Mouse (Mus musculus) embryonic stem cell, embryonic (primary cell): ENCODE data around the gene 1700092M07Rik.

Experiments used
- CTCF ChIA-PET, 4 experiments: fragments of 300-600 bp in 2 of 4; fragments of 350-600 bp in 2 of 4; sonication (Branson Sonifier 250); formaldehyde crosslinking; loops; one replicate each; lab custom pipeline; 2022; ENCODE audit warnings: inconsistent platforms in 2 of 4; lab: Charles Lee
- POLR2A ChIA-PET, 4 experiments: fragments of 300-600 bp in 2 of 4; fragments of 350-600 bp in 2 of 4; sonication (Branson Sonifier 250); formaldehyde crosslinking; loops; one replicate each; lab custom pipeline; 2022; ENCODE audit warnings: antibody characterized with exemption in 4 of 4, inconsistent platforms in 1 of 4; lab: Charles Lee

The 1700092M07Rik gene

GRCm38 (mm10) chr19:8740603-8741002, at the start of gene 1700092M07Rik:
TSS of gene 1700092M07Rik (plus strand) at chr19:8740718.
- POLR2A ChIA-PET, result interaction anchor here (0.6 to 31.6 kb wide), 62 partner anchors 10 to 327 kb away, joined by 3 to 1732 read pairs (median 6); partner anchors contain the start of genes 1810009A15Rik (in 3 of the 4), Gm49416 (in 3 of the 4), Nxf1 (in 3 of the 4) and Slc3a2 (in 3 of the 4)
- CTCF ChIA-PET, result interaction anchor here in 3 of 4 experiments (0.7 to 1.7 kb wide), 5 partner anchors 18 to 59 kb away, joined by 3 to 17 read pairs (median 4); partner anchors contain the start of gene Slc3a2 (in 1 of the 3)

- CTCF ChIA-PET, result interaction anchor here (0.6 to 3.0 kb wide), 18 partner anchors 9 to 1767 kb away, joined by 3 to 19 read pairs (median 5); partner anchors contain the start of gene Catsperz (in 1 of the 4)
- POLR2A ChIA-PET, result interaction anchor here (0.6 to 23.4 kb wide), 39 partner anchors 9 to 1140 kb away, joined by 3 to 974 read pairs (median 4); partner anchors contain the start of genes Slc3a2 (in 4 of the 4), Eef1g (in 2 of the 4), Gng3 (in 2 of the 4) and Taf6l (in 2 of the 4)
Observed at GRCm38 (mm10) chr19:8691871-8692539, 48.5 kb upstream of the 1700092M07Rik start.

- POLR2A ChIA-PET, result interaction anchor here (0.7 to 23.4 kb wide), 27 partner anchors 9 to 274 kb away, joined by 3 to 974 read pairs (median 5); partner anchors contain the start of genes Slc3a2 (in 3 of the 4), Gng3 (in 2 of the 4), Eef1g (in 1 of the 4) and Taf6l (in 1 of the 4)
Observed at GRCm38 (mm10) chr19:8692740-8693139, 47.8 kb upstream of the 1700092M07Rik start.

DNA sequence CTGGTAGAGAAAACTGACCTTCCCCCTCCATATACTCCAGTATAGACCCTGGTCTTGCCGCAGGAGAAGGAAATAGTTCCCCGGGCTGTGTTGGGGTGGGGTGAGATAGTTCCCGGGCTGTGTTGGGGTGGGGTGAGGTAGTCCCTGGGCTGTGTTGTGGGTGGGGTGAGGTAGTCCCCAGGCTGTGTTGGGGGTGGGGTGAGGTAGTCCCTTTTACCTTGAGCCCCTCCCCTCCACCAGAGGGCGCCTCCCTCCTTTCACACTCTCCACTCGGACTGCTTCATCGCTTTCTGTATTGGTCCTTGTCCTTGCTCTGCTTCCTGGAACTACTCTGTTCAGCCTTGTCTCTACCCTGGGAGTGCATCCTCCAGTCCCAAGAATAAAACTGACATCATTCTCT, 45.2 kb upstream of the 1700092M07Rik start:
- ChIA-PET POLR2A (interaction anchor here (0.6 to 23.4 kb wide), 13 partner anchors 9 to 1910 kb away, joined by 3 to 974 read pairs (median 7); partner anchors contain the start of genes Slc3a2 (in 4 of the 4), Ddb1 (in 1 of the 4) and Tkfc (in 1 of the 4)), CTCF (interaction anchor here in 3 of 4 experiments (0.6 to 1.6 kb wide), 6 partner anchors 12 to 33 kb away, joined by 3 to 5 read pairs (median 4); no protein-coding TSS in a partner anchor)

More at GRCm38 (mm10) chr19:8692740-8693139, 47.8 kb upstream of the 1700092M07Rik start:
- CTCF ChIA-PET, result interaction anchor here (0.6 to 3.0 kb wide), 9 partner anchors 9 to 1536 kb away, joined by 3 to 19 read pairs (median 6); no protein-coding TSS in a partner anchor

GRCm38 (mm10) chr19:8699652-8700051, 40.9 kb upstream of the 1700092M07Rik start:
- CTCF ChIA-PET, result interaction anchor here in 2 of 4 experiments (0.7 to 1.5 kb wide), 2 partner anchors 14 to 16 kb away, joined by 4 read pairs; no protein-coding TSS in a partner anchor
- POLR2A ChIA-PET, result interaction anchor here in 2 of 4 experiments (0.7 to 23.4 kb wide), 9 partner anchors 8 to 1752 kb away, joined by 3 to 974 read pairs (median 5); partner anchors contain the start of gene Slc3a2 (in 2 of the 2)

DNA sequence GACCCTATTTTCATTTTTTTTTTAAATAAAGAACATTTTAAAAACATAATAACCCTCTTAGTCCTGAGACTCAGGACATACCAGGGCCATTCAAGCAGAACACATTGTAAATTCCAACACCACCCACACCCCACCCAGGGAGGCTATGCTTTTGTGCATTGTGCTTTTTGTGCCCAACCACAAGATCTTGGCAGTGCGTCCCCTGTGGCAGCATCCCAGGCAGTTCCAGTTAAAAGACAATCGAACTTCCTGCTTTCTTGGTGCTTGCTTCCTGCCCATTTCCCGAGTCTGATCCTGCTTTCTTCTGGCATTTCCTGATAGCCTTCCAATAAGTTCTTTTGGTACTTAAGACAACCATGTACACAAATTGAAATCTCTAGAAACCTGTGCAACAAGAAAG, 38.1 kb upstream of the 1700092M07Rik start:
- CTCF ChIA-PET, result no interaction called here
- POLR2A ChIA-PET, result interaction anchor here (0.6 to 23.4 kb wide), 20 partner anchors 8 to 134 kb away, joined by 3 to 974 read pairs (median 4); partner anchors contain the start of gene Slc3a2 (in 4 of the 4)

DNA sequence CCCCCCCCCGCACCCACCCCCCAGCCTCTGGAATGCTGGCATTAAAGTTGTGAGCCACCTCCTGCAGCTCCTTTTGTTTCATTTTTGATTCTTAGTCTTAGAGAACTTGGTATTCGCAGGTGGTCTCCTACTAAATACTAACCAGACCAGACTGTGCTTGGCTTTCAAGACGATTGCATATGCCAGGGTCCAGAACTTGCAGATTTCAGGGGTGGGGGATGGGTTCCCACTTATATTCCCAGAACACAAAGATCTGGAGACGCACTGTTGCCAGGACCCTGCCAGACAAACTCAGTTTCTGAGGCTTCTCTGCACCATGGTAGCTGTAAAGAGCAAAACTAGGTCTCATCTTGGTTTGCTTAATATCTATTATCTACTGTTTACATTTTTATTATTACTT, 36.9 kb upstream of the 1700092M07Rik start:
- POLR2A ChIA-PET, result interaction anchor here (0.6 to 23.4 kb wide), 25 partner anchors 9 to 1279 kb away, joined by 3 to 974 read pairs (median 4); partner anchors contain the start of genes Slc3a2 (in 4 of the 4), Eef1g (in 1 of the 4) and Zbtb3 (in 1 of the 4)
- CTCF ChIA-PET, result interaction anchor here in 2 of 4 experiments (0.5 to 1.2 kb wide), 4 partner anchors 15 to 52 kb away, joined by 3 to 7 read pairs (median 4); no protein-coding TSS in a partner anchor

- CTCF ChIA-PET, result interaction anchor here in 2 of 4 experiments (0.6 to 1.3 kb wide), 2 partner anchors 13 to 110 kb away, joined by 4 to 10 read pairs; no protein-coding TSS in a partner anchor
- POLR2A ChIA-PET, result interaction anchor here (0.6 to 23.4 kb wide), 20 partner anchors 8 to 274 kb away, joined by 3 to 974 read pairs (median 7); partner anchors contain the start of genes Slc3a2 (in 4 of the 4), Eef1g (in 1 of the 4) and Gng3 (in 1 of the 4)
Observed at GRCm38 (mm10) chr19:8705026-8705708, 35.4 kb upstream of the 1700092M07Rik start.

DNA sequence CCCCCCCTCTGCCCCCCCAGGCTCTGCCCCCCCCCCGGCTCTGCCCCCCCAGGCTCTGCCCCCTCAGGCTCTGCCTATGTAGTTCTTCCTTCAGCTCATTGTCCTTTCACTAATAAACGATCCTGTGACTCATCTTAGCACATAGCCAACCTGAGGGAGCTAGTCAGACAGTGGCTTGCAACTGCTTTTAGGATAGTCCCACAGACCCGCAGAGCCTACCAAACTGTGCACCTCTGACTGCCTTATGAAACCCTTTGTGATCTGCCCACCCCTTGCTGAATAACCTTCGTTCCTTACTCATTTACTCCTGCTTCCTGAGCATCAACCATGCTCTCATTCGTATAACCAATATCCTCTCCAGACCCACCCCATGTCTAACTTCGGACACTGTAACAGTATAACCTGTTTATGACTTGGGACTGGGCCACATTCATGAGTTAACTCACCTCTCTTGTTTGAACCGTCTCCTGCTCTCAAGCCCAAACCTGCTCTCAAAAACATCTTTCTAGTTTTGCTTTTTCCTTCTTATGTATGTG, 34.3 kb upstream of the 1700092M07Rik start:
- POLR2A ChIA-PET, result interaction anchor here in 3 of 4 experiments (0.7 to 23.4 kb wide), 16 partner anchors 9 to 260 kb away, joined by 3 to 974 read pairs (median 4); partner anchors contain the start of genes Slc3a2 (in 3 of the 3), Eef1g (in 1 of the 3), Hnrnpul2 (in 1 of the 3) and Nxf1 (in 1 of the 3)
- CTCF ChIA-PET, result interaction anchor here in 3 of 4 experiments (0.6 to 1.3 kb wide), 3 partner anchors 12 to 55 kb away, joined by 4 to 11 read pairs (median 10); no protein-coding TSS in a partner anchor

GRCm38 (mm10) chr19:8706930-8707329, 33.6 kb upstream of the 1700092M07Rik start:
- POLR2A ChIA-PET, result interaction anchor here (0.6 to 23.4 kb wide), 18 partner anchors 8 to 113 kb away, joined by 3 to 974 read pairs (median 4); partner anchors contain the start of genes Slc3a2 (in 3 of the 4), Hnrnpul2 (in 1 of the 4), Nxf1 (in 1 of the 4) and Stx5a (in 1 of the 4)
- CTCF ChIA-PET, result interaction anchor here in 2 of 4 experiments (0.6 to 0.8 kb wide), 2 partner anchors 15 to 24 kb away, joined by 3 to 11 read pairs; no protein-coding TSS in a partner anchor

DNA sequence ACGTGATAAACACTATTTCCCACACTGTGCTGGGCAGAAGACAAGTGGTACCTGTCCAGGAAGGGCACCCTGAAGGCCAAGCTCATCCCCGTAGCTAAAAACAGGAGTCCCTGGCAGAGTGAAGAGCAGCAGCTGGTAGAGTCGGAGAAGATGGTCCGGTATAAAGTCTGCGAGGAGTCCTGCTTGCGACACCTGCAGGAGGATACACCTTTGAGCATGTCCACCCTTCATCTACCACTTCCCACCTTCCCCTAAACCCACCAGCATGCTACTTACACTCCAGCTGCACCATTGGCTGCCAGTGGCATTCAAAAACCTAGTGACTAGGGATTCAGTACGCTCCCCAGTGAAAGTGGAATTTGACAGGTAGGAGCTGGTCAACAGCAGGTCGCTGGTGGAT, 31.6 kb upstream of the 1700092M07Rik start:
- ChIA-PET CTCF (interaction anchor here in 2 of 4 experiments (0.5 to 1.4 kb wide), 4 partner anchors 9 to 14 kb away, joined by 3 to 9 read pairs (median 6); partner anchors contain the start of gene Slc3a2 (in 1 of the 2)), POLR2A (interaction anchor here (0.6 to 23.4 kb wide), 36 partner anchors 7 to 1667 kb away, joined by 3 to 974 read pairs (median 4); partner anchors contain the start of genes Slc3a2 (in 4 of the 4), Nxf1 (in 2 of the 4), Tmem179b (in 2 of the 4) and 1810009A15Rik (in 1 of the 4))

DNA sequence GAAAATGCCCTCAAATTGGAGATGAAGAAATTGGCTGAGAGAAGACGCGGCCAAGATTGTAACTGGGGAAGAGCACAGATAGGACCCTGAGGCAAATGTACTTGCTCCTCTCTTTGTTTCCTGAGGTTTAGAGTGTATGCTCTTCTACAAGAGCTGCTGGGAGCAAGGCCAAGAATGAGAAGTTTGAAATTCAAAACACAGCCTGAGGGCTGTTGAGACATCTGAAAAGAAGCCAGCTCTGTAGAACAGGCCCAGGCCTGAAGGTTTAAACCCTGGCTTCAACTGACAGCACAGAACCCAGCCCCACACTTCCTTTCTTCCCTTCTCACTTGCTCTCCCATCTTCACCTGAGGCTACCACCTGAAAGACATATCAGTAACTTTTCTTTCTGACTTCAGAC, 30.5 kb upstream of the 1700092M07Rik start:
- ChIA-PET POLR2A (interaction anchor here (0.6 to 23.4 kb wide), 35 partner anchors 8 to 1103 kb away, joined by 3 to 974 read pairs (median 4); partner anchors contain the start of genes Slc3a2 (in 4 of the 4), Hnrnpul2 (in 3 of the 4), 1810009A15Rik (in 2 of the 4) and Gm49416 (in 2 of the 4)), CTCF (interaction anchor here in 2 of 4 experiments (1.0 to 1.4 kb wide), 2 partner anchors 8 kb away, joined by 5 to 9 read pairs; no protein-coding TSS in a partner anchor)

- ChIA-PET CTCF (no interaction called here), POLR2A (interaction anchor here (0.6 to 23.4 kb wide), 26 partner anchors 9 to 1105 kb away, joined by 3 to 1732 read pairs (median 28); partner anchors contain the start of genes Slc3a2 (in 4 of the 4), Nxf1 (in 3 of the 4), 1700092M07Rik (in 2 of the 4) and Gng3 (in 2 of the 4))
Observed at GRCm38 (mm10) chr19:8711506-8711905, 29.0 kb upstream of the 1700092M07Rik start.

GRCm38 (mm10) chr19:8711949-8712869, 28.3 kb upstream of the 1700092M07Rik start:
- ChIA-PET POLR2A (interaction anchor here (0.5 to 20.5 kb wide), 92 partner anchors 8 to 1771 kb away, joined by 3 to 1732 read pairs (median 7); partner anchors contain the start of genes Slc3a2 (in 4 of the 4), 1700092M07Rik (in 3 of the 4), 1810009A15Rik (in 3 of the 4) and Gm49416 (in 3 of the 4)), CTCF (interaction anchor here (0.7 to 3.3 kb wide), 9 partner anchors 10 to 1672 kb away, joined by 3 to 39 read pairs (median 3); partner anchors contain the start of genes Slc3a2 (in 2 of the 4) and Stip1 (in 1 of the 4))
